Mouse (Mus musculus): ENCODE data around the gene Trim8. TPM values are rescaled to one million over a fixed set of nuclear protein-coding genes. Genes with fewer than 3 reads are reported as not detected.

Gene Trim8
- polyA plus RNA-seq, 1 experiment: 22.4 TPM

GRCm38 (mm10) chr19:46504822-46505417 is 3.4 kb downstream of the Trim8 start:
- DNase-seq (ENCODE audit: low read depth): no peak

- no peak for DNase-seq (ENCODE audit: low read depth)
These were observed 4.3 kb downstream of the Trim8 start for GRCm38 (mm10) chr19:46505646-46506371.

- DNase-seq (ENCODE audit: low read depth): no peak
These were observed 4.8 kb downstream of the Trim8 start for GRCm38 (mm10) chr19:46506372-46506717.

- no peak for DNase-seq (ENCODE audit: low read depth)
These were observed 5.7 kb downstream of the Trim8 start for GRCm38 (mm10) chr19:46507181-46507581.

- no peak for DNase-seq (ENCODE audit: low read depth)
These were observed 6.3 kb downstream of the Trim8 start for GRCm38 (mm10) chr19:46507806-46508205.

- no peak for DNase-seq (ENCODE audit: low read depth)
These were observed 7.2 kb downstream of the Trim8 start for GRCm38 (mm10) chr19:46508738-46509137.

- no peak for DNase-seq (ENCODE audit: low read depth)
These were observed 7.7 kb downstream of the Trim8 start for GRCm38 (mm10) chr19:46509202-46509601.

- no peak for DNase-seq (ENCODE audit: low read depth)
These were observed 8.2 kb downstream of the Trim8 start for GRCm38 (mm10) chr19:46509736-46510135.

- no peak for DNase-seq (ENCODE audit: low read depth)
These were observed 8.9 kb downstream of the Trim8 start for GRCm38 (mm10) chr19:46510401-46510800.

- DNase-seq (ENCODE audit: low read depth): no peak
These were observed 9.3 kb downstream of the Trim8 start for GRCm38 (mm10) chr19:46510824-46511223.

GRCm38 (mm10) chr19:46511263-46511662 is 9.8 kb downstream of the Trim8 start:
- DNase-seq (ENCODE audit: low read depth): no peak

GRCm38 (mm10) chr19:46514387-46514786 is 12.9 kb downstream of the Trim8 start:
- no peak for DNase-seq (ENCODE audit: low read depth)

- DNase-seq (ENCODE audit: low read depth): no peak
These were observed 13.9 kb downstream of the Trim8 start for GRCm38 (mm10) chr19:46515287-46515821.

- no peak for DNase-seq (ENCODE audit: low read depth)
These were observed 15.4 kb downstream of the Trim8 start for GRCm38 (mm10) chr19:46516667-46517528.

- no peak for DNase-seq (ENCODE audit: low read depth)
These were observed 16.2 kb downstream of the Trim8 start for GRCm38 (mm10) chr19:46517529-46518351.

GRCm38 (mm10) chr19:46518352-46518787 is 16.9 kb downstream of the Trim8 start:
- DNase-seq (ENCODE audit: low read depth): no peak

GRCm38 (mm10) chr19:46518828-46519621 is 17.5 kb downstream of the Trim8 start:
- DNase-seq (ENCODE audit: low read depth): no peak

- no peak for DNase-seq (ENCODE audit: low read depth)
These were observed 20.2 kb downstream of the Trim8 start for GRCm38 (mm10) chr19:46521698-46522097.

GRCm38 (mm10) chr19:46522433-46523044 is 21.0 kb downstream of the Trim8 start:
- DNase-seq (ENCODE audit: low read depth): no peak

- DNase-seq (ENCODE audit: low read depth): no peak
These were observed 21.6 kb downstream of the Trim8 start for GRCm38 (mm10) chr19:46523131-46523479.
